Mouse (Mus musculus): ENCODE results near the gene Arpc1b. TPM values are rescaled to one million over a fixed set of nuclear protein-coding genes. Genes with fewer than 3 reads are reported as not detected.
"Not testable (repeated sequence)": the region's sequence is repeated elsewhere in the genome, so short reads cannot be mapped to it uniquely, and the experiment has no call there.

Gene Arpc1b
- polyA plus RNA-seq, 1 experiment from 2014 or later, result 255 TPM

GRCm38 (mm10) chr5:145089878-145090277 is 24.1 kb upstream of the Arpc1b start:
- no peak for ATAC-seq (ENCODE audit: low FRiP score, low read depth)
- H3K4me1 ChIP-seq, result peaks cover 4% of the 10 kb centered on the region
- H3K27me3 ChIP-seq, result no peaks in the 10 kb centered on the region
- H3K9ac ChIP-seq, result no peak overlapping the region
- 92% methylated on average over 3 of the region's 3 CpGs for WGBS
- H3K9me3 ChIP-seq, result no peaks in the 10 kb centered on the region
- peaks cover 56% of the 10 kb centered on the region for H3K36me3 ChIP-seq
- no peak overlapping the region for H3K27ac ChIP-seq
- no peak overlapping the region for H3K4me2 ChIP-seq (replicated peaks)
- no peak overlapping the region for H3K4me3 ChIP-seq

GRCm38 (mm10) chr5:145096195-145096594 is 17.8 kb upstream of the Arpc1b start:
- no peak overlapping the region for H3K27ac ChIP-seq
- no peaks in the 10 kb centered on the region for H3K27me3 ChIP-seq
- H3K4me3 ChIP-seq, result no peak overlapping the region
- H3K4me1 ChIP-seq, result no peaks in the 10 kb centered on the region
- H3K36me3 ChIP-seq, result peaks cover 96% of the 10 kb centered on the region
- no peaks in the 10 kb centered on the region for H3K9me3 ChIP-seq
- no peak for ATAC-seq (ENCODE audit: low FRiP score, low read depth)
- H3K9ac ChIP-seq, result no peak overlapping the region
- WGBS, result 87% methylated on average over 4 of the region's 4 CpGs
- H3K4me2 ChIP-seq (replicated peaks), result no peak overlapping the region

DNA sequence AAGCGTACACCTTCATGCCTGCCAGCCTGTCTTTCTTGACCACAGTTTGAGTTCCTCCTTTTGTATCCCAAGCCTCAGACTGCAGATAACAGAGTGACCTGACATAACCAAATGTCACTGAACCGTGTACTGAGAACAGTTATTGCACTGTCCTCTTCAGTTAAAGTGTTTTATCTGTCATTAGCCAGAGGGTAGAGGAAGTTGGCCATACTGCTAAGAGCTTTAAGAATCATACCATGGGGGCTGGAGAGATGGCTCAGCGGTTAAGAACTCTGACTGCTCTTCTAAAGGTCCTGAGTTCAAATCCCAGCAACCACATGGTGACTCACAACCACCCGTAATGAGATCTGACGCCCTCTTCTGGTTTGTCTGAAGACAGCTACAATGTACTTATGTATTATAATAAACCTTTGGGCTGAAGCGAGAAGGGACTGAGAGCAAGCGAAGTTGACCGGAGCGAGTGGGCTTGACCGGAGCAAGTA is 15.6 kb upstream of the Arpc1b start:
- ATAC-seq (ENCODE audit: low FRiP score, low read depth), result no peak
- Histone ChIP-seq H3K4me3 (no peak overlapping the region), H3K4me1 (no peaks in the 10 kb centered on the region), H3K27ac (no peak overlapping the region), H3K9ac (no peak overlapping the region), H3K9me3 (no peaks in the 10 kb centered on the region), H3K36me3 (peaks cover 97% of the 10 kb centered on the region), H3K4me2 (replicated peaks) (no peak overlapping the region), H3K27me3 (no peaks in the 10 kb centered on the region)
- 91% methylated on average over 10 of the region's 10 CpGs for WGBS

DNA sequence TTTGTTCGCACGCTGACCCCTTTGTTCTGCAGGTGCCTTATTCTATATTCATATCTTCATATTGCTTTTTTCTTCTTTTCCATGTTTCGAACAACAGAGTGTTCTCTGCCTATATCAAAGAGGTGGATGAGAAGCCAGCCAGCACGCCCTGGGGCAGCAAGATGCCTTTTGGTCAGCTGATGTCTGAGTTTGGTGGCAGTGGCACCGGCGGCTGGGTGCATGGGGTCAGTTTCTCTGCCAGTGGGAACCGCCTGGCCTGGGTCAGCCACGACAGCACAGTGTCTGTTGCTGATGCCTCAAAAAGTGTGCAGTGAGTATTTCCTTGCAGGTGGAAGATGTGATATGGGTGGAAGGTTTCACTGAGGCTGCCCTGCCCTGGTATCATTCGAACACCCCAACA is 13.1 kb upstream of the Arpc1b start:
- Histone ChIP-seq H3K4me1 (no peaks in the 10 kb centered on the region), H3K27me3 (no peaks in the 10 kb centered on the region), H3K4me2 (replicated peaks) (no peak overlapping the region), H3K4me3 (no peak overlapping the region), H3K36me3 (peaks cover 98% of the 10 kb centered on the region), H3K9ac (no peak overlapping the region), H3K9me3 (no peaks in the 10 kb centered on the region), H3K27ac (no peak overlapping the region)
- WGBS, result 97% methylated on average over 9 of the region's 9 CpGs
- no peak for ATAC-seq (ENCODE audit: low FRiP score, low read depth)

- not testable (repeated sequence) for H3K27me3 ChIP-seq; H3K27ac ChIP-seq; H3K9me3 ChIP-seq; H3K4me1 ChIP-seq; H3K9ac ChIP-seq; H3K4me2 ChIP-seq (replicated peaks); H3K4me3 ChIP-seq; ATAC-seq (ENCODE audit: low FRiP score, low read depth)
- peaks cover 98% of the 10 kb centered on the region for H3K36me3 ChIP-seq
- WGBS, result 97% methylated on average over 11 of the region's 11 CpGs
These were observed 12.6 kb upstream of the Arpc1b start for GRCm38 (mm10) chr5:145101451-145101850.

- peaks cover 98% of the 10 kb centered on the region for H3K36me3 ChIP-seq
- 91% methylated on average over 4 of the region's 4 CpGs for WGBS
- H3K27me3 ChIP-seq, result no peaks in the 10 kb centered on the region
- H3K9ac ChIP-seq, result no peak overlapping the region
- no peak overlapping the region for H3K27ac ChIP-seq
- no peak overlapping the region for H3K4me2 ChIP-seq (replicated peaks)
- ATAC-seq (ENCODE audit: low FRiP score, low read depth), result no peak
- no peaks in the 10 kb centered on the region for H3K4me1 ChIP-seq
- no peak overlapping the region for H3K4me3 ChIP-seq
- no peaks in the 10 kb centered on the region for H3K9me3 ChIP-seq
These were observed 11.3 kb upstream of the Arpc1b start for GRCm38 (mm10) chr5:145102706-145103105.

DNA sequence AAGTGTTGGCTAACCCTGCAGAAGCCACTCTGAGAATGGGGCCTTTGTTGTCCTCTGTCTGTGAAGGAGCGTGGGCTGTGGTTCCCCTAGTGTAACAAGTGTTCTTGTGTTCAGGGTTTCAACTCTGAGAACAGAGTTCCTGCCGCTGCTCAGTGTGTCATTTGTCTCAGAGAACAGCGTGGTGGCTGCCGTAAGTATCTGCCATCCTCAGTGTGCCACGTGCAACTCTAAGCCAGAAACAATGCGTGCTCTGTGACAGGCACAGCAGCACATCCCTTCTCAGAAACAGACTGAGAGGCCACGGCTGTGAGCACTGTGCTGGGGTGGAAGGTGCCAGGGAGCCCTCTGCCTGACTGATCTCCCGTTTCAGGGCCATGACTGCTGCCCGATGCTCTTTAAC is 9.7 kb upstream of the Arpc1b start:
- H3K9ac ChIP-seq, result no peak overlapping the region
- H3K4me1 ChIP-seq, result no peaks in the 10 kb centered on the region
- H3K9me3 ChIP-seq, result no peaks in the 10 kb centered on the region
- 89% methylated on average over 9 of the region's 9 CpGs for WGBS
- H3K4me2 ChIP-seq (replicated peaks), result no peak overlapping the region
- H3K27ac ChIP-seq, result no peak overlapping the region
- H3K36me3 ChIP-seq, result peaks cover 97% of the 10 kb centered on the region
- H3K27me3 ChIP-seq, result no peaks in the 10 kb centered on the region
- peak; percentile 32; the same call in 1 of the 2 replicates for ATAC-seq (ENCODE audit: low FRiP score, low read depth)
- H3K4me3 ChIP-seq, result no peak overlapping the region

- Histone ChIP-seq H3K27ac (no peak overlapping the region), H3K27me3 (no peaks in the 10 kb centered on the region), H3K4me1 (no peaks in the 10 kb centered on the region), H3K36me3 (peaks cover 97% of the 10 kb centered on the region), H3K4me3 (no peak overlapping the region), H3K9me3 (no peaks in the 10 kb centered on the region), H3K4me2 (replicated peaks) (no peak overlapping the region), H3K9ac (no peak overlapping the region)
- no peak for ATAC-seq (ENCODE audit: low FRiP score, low read depth)
- 92% methylated on average over 9 of the region's 9 CpGs for WGBS
These were observed 8.2 kb upstream of the Arpc1b start for GRCm38 (mm10) chr5:145105694-145106275.

DNA sequence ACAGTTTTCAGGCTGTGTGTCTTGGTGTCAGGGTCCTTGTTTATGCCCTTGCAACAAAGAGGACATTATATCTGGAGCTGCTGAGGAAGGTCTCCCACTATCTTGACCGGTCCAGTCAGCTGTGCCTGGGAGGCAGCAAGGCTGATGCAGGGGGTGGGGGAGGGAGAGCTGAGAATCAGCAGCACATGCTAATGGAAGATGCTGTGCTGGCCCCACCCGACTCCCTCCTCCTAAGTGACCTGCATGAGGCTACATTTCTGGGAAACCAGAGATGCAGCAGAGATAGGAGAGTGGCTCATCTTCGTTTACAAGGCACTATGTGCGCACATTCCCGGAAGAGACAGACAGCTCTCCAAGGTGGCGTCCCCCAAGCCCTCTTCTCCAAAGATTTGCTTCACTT is 3.6 kb upstream of the Arpc1b start:
- no peak overlapping the region for H3K4me3 ChIP-seq
- no peak overlapping the region for H3K4me2 ChIP-seq (replicated peaks)
- ATAC-seq (ENCODE audit: low FRiP score, low read depth), result no peak
- H3K27ac ChIP-seq, result no peak overlapping the region
- 87% methylated on average over 6 of the region's 6 CpGs for WGBS
- H3K9ac ChIP-seq, result no peak overlapping the region
- H3K27me3 ChIP-seq, result no peaks in the 10 kb centered on the region
- H3K4me1 ChIP-seq, result peaks cover 14% of the 10 kb centered on the region
- peaks cover 54% of the 10 kb centered on the region for H3K36me3 ChIP-seq
- H3K9me3 ChIP-seq, result no peaks in the 10 kb centered on the region

DNA sequence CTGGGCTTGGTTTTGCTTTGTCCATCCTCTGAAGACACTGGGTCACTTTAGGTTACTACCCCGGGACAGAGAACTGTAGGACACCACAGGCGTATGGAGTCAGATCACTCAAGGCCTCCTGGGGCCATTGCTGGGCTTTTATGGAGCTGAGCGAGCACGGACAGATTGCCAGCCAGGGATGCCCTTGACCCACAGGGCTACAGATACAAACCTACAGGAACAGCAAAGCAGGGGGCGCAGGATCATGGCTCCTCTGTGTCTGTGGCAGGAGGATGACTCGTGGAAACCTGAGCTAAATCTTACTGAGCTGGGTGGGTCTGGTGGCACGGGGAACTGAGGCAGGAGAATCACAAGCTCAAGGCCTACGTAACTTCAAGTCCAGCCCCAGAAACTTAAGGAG is 1.4 kb upstream of the Arpc1b start:
- Histone ChIP-seq H3K9me3 (no peaks in the 10 kb centered on the region), H3K4me2 (replicated peaks) (no peak overlapping the region), H3K4me3 (no peak overlapping the region), H3K36me3 (peaks cover 33% of the 10 kb centered on the region), H3K27me3 (no peaks in the 10 kb centered on the region), H3K4me1 (peaks cover 32% of the 10 kb centered on the region), H3K27ac (no peak overlapping the region), H3K9ac (no peak overlapping the region)
- WGBS, result 76% methylated on average over 8 of the region's 8 CpGs
- no peak for ATAC-seq (ENCODE audit: low FRiP score, low read depth)

GRCm38 (mm10) chr5:145113416-145113815 is 599 bp upstream of the Arpc1b start:
- peak overlapping the region; percentile 67 for H3K4me3 ChIP-seq
- H3K27ac ChIP-seq, result no peak overlapping the region
- H3K4me1 ChIP-seq, result peaks cover 37% of the 10 kb centered on the region
- H3K27me3 ChIP-seq, result no peaks in the 10 kb centered on the region
- no peak for ATAC-seq (ENCODE audit: low FRiP score, low read depth)
- H3K36me3 ChIP-seq, result peaks cover 24% of the 10 kb centered on the region
- WGBS, result 59% methylated on average over 2 of the region's 2 CpGs
- no peaks in the 10 kb centered on the region for H3K9me3 ChIP-seq
- H3K9ac ChIP-seq, result no peak overlapping the region
- H3K4me2 ChIP-seq (replicated peaks), result peak overlapping the region; percentile 91

- 12% methylated on average over 40 of the region's 40 CpGs for WGBS
- ATAC-seq (ENCODE audit: low FRiP score, low read depth), result peak; percentile 15; the same call in 1 of the 2 replicates
- Histone ChIP-seq H3K4me2 (replicated peaks) (peak overlapping the region; percentile 91), H3K27ac (peak overlapping the region; percentile 61; the same call in 1 of the 2 replicates), H3K9me3 (0 out of 2 replicates have a peak, but pooled peaks cover 5% of the 10 kb centered on the region), H3K9ac (peak overlapping the region; percentile 77), H3K4me1 (peaks cover 37% of the 10 kb centered on the region), H3K4me3 (peak overlapping the region; percentile 67), H3K27me3 (no peaks in the 10 kb centered on the region), H3K36me3 (peaks cover 19% of the 10 kb centered on the region)
These were observed 825 bp downstream of the Arpc1b start for GRCm38 (mm10) chr5:145114606-145115473.

Measured in limb, embryonic 13.5 days (tissue).